Mouse (Mus musculus) CH12.LX (cell line): ENCODE measurements around the gene Tinf2. TPM values are rescaled to one million over a fixed set of nuclear protein-coding genes. Genes with fewer than 3 reads are reported as not detected.

Source experiments
- DNase-seq: peaks from one replicate; pipeline ENCODE4 v3.0.0-alpha.2; 2013; ENCODE audit errors: extremely low read depth
- H3K27ac ChIP-seq: 2 replicates; pipeline ENCODE4 v1.5.1; 2012; ENCODE audit warnings: low read depth, mild to moderate bottlenecking, control low read depth, moderate library complexity; ENCODE audit not compliant: insufficient read depth
- H3K27me3 ChIP-seq: replicated peaks from 2 replicates; pipeline ENCODE3; 2012; ENCODE audit warnings: inconsistent platforms
- H3K36me3 ChIP-seq, 2 experiments: replicated peaks in 1 of 2; 2 replicates each; pipeline versions ENCODE3 to v1.6.1; 2012; ENCODE audit warnings: inconsistent platforms in 1 of 2, low read length in 1 of 2, mild to moderate bottlenecking in 1 of 2, mixed read lengths in 1 of 2, moderate library complexity in 1 of 2; ENCODE audit not compliant: control insufficient read depth in 1 of 2, insufficient read depth in 1 of 2
- H3K4me1 ChIP-seq, 2 experiments: 2 replicates each; pipeline ENCODE4 v1.6.1; 2012; ENCODE audit warnings: inconsistent platforms in 1 of 2, moderate library complexity in 1 of 2; ENCODE audit not compliant: insufficient read depth in 2 of 2, control insufficient read depth in 1 of 2
- H3K4me2 ChIP-seq: 2 replicates; pipeline ENCODE4 v1.6.1; 2012; ENCODE audit warnings: low read depth, mild to moderate bottlenecking, control low read depth; ENCODE audit not compliant: poor library complexity, insufficient read depth, severe bottlenecking
- H3K4me3 ChIP-seq, 3 experiments: fragments of 150-350 bp in 1 of 3; sonication (generic) in 1 of 3; replicated peaks in 1 of 3; 2 replicates each; pipeline versions ENCODE3 to v1.5.1; 2011 to 2012; ENCODE audit warnings: low read depth in 2 of 3, low read length in 2 of 3, mild to moderate bottlenecking in 2 of 3, moderate library complexity in 2 of 3, control low read depth in 1 of 3, improper control_type of control experiment in 1 of 3, inconsistent platforms in 1 of 3, mixed read lengths in 1 of 3; ENCODE audit not compliant: poor library complexity in 1 of 3
- H3K79me2 ChIP-seq: replicated peaks from 2 replicates; pipeline ENCODE4 v1.6.1; 2012; ENCODE audit warnings: mild to moderate bottlenecking, moderate library complexity; ENCODE audit not compliant: control insufficient read depth, poor library complexity, insufficient read depth, severe bottlenecking; ENCODE audit errors: extremely low read depth
- H3K9ac ChIP-seq: 2 replicates; pipeline ENCODE4 v1.6.1; 2012; ENCODE audit warnings: low read depth, mild to moderate bottlenecking, control low read depth, moderate library complexity; ENCODE audit not compliant: insufficient read depth
- H3K9me3 ChIP-seq: replicated peaks from 2 replicates; pipeline ENCODE3; 2012; ENCODE audit warnings: low read length, inconsistent platforms, mixed read lengths
- CHD1 ChIP-seq: IDR thresholded peaks from 2 replicates; pipeline ENCODE4 v1.6.1; 2012; ENCODE audit warnings: low read depth, low read length, improper control_type of control experiment, inconsistent platforms
- CHD2 ChIP-seq: IDR thresholded peaks from 2 replicates; pipeline ENCODE4 v1.6.1; 2011; ENCODE audit warnings: low read length, improper control_type of control experiment
- CTCF ChIP-seq, 2 experiments: IDR thresholded peaks in 1 of 2; conservative IDR thresholded peaks in 1 of 2; 2 replicates each; pipeline ENCODE4 v1.5.1; 2011 to 2012; ENCODE audit warnings: low read depth in 2 of 2, low read length in 2 of 2, improper control_type of control experiment in 1 of 2, inconsistent platforms in 1 of 2, mild to moderate bottlenecking in 1 of 2, moderate library complexity in 1 of 2
- ELF1 ChIP-seq: IDR thresholded peaks from 2 replicates; pipeline ENCODE4 v1.6.1; 2014; ENCODE audit warnings: low read depth, mild to moderate bottlenecking, inconsistent platforms, low read length, improper control_type of control experiment
- EP300 ChIP-seq: IDR thresholded peaks from 2 replicates; pipeline ENCODE4 v1.6.1; 2011; ENCODE audit warnings: low read length, improper control_type of control experiment
- ETS1 ChIP-seq: conservative IDR thresholded peaks from 2 replicates; pipeline ENCODE4 v1.6.1; 2012; ENCODE audit warnings: low read depth, mild to moderate bottlenecking, inconsistent platforms, low read length, improper control_type of control experiment, moderate library complexity
- GABPA ChIP-seq: IDR thresholded peaks from 2 replicates; pipeline ENCODE4 v1.6.1; 2012; ENCODE audit warnings: low read depth, low read length, improper control_type of control experiment, inconsistent platforms; ENCODE audit not compliant: insufficient replicate concordance
- HCFC1 ChIP-seq: IDR thresholded peaks from 2 replicates; pipeline ENCODE4 v1.6.1; 2012; ENCODE audit warnings: low read depth, mild to moderate bottlenecking, inconsistent platforms, low read length, improper control_type of control experiment
- IRF4 ChIP-seq: IDR thresholded peaks from 2 replicates; pipeline ENCODE4 v1.6.1; 2014; ENCODE audit warnings: low read depth, mild to moderate bottlenecking, inconsistent platforms, low read length, improper control_type of control experiment
- JUN ChIP-seq: IDR thresholded peaks from 2 replicates; pipeline ENCODE4 v1.6.1; 2011; ENCODE audit warnings: low read depth, mild to moderate bottlenecking, low read length, improper control_type of control experiment, moderate library complexity; ENCODE audit not compliant: insufficient read depth
- KAT2A ChIP-seq: IDR thresholded peaks from 2 replicates; pipeline ENCODE4 v1.6.1; 2012; ENCODE audit warnings: low read length, improper control_type of control experiment, inconsistent platforms; ENCODE audit not compliant: insufficient replicate concordance
- MAFK ChIP-seq: IDR thresholded peaks from 2 replicates; pipeline ENCODE4 v1.6.1; 2011; ENCODE audit warnings: low read length, improper control_type of control experiment; ENCODE audit not compliant: insufficient replicate concordance
- MAX ChIP-seq: IDR thresholded peaks from 2 replicates; pipeline ENCODE4 v1.6.1; 2011; ENCODE audit warnings: low read length, improper control_type of control experiment
- MAZ ChIP-seq: IDR thresholded peaks from 2 replicates; pipeline ENCODE4 v1.6.1; 2012; ENCODE audit warnings: low read depth, mild to moderate bottlenecking, inconsistent platforms, low read length, improper control_type of control experiment, moderate library complexity
- MEF2A ChIP-seq: IDR thresholded peaks from 2 replicates; pipeline ENCODE4 v1.6.1; 2014; ENCODE audit warnings: low read depth, mild to moderate bottlenecking, inconsistent platforms, low read length, improper control_type of control experiment, borderline replicate concordance
- MXI1 ChIP-seq: IDR thresholded peaks from 2 replicates; pipeline ENCODE4 v1.6.1; 2011; ENCODE audit warnings: mild to moderate bottlenecking, low read depth, low read length, improper control_type of control experiment
- MYC ChIP-seq: IDR thresholded peaks from 2 replicates; pipeline ENCODE4 v1.6.1; 2011; ENCODE audit warnings: low read depth, mild to moderate bottlenecking, improper control_type of control experiment, low read length
- NELFE ChIP-seq: IDR thresholded peaks from 2 replicates; pipeline ENCODE4 v1.6.1; 2011; ENCODE audit warnings: low read depth, low read length, improper control_type of control experiment
- PAX5 ChIP-seq: IDR thresholded peaks from 2 replicates; pipeline ENCODE4 v1.6.1; 2012; ENCODE audit warnings: low read length, inconsistent platforms, mixed read lengths
- POLR2A ChIP-seq: IDR thresholded peaks from 2 replicates; pipeline ENCODE4 v1.6.1; 2011; ENCODE audit warnings: low read depth, mild to moderate bottlenecking, improper control_type of control experiment, low read length
- RAD21 ChIP-seq: IDR thresholded peaks from 2 replicates; pipeline ENCODE4 v1.6.1; 2011; ENCODE audit warnings: low read depth, mild to moderate bottlenecking, low read length, improper control_type of control experiment, moderate library complexity
- RCOR1 ChIP-seq: conservative IDR thresholded peaks from 2 replicates; pipeline ENCODE4 v1.6.1; 2012; ENCODE audit warnings: low read depth, mild to moderate bottlenecking, inconsistent platforms, low read length, improper control_type of control experiment
- SIN3A ChIP-seq: IDR thresholded peaks from 2 replicates; pipeline ENCODE4 v1.6.1; 2012; ENCODE audit warnings: low read length, improper control_type of control experiment, inconsistent platforms
- USF1 ChIP-seq: IDR thresholded peaks from 2 replicates; pipeline ENCODE4 v1.6.1; 2014; ENCODE audit warnings: low read depth, mild to moderate bottlenecking, inconsistent platforms, low read length, improper control_type of control experiment
- USF2 ChIP-seq: conservative IDR thresholded peaks from 2 replicates; pipeline ENCODE4 v1.6.1; 2011; ENCODE audit warnings: low read depth, low read length, improper control_type of control experiment
- ZKSCAN1 ChIP-seq: IDR thresholded peaks from 2 replicates; pipeline ENCODE4 v1.6.1; 2012; ENCODE audit warnings: low read depth, inconsistent platforms, low read length, improper control_type of control experiment, borderline replicate concordance
- ZMIZ1 ChIP-seq: IDR thresholded peaks from 2 replicates; pipeline ENCODE4 v1.6.1; 2012; ENCODE audit warnings: low read depth, mild to moderate bottlenecking, inconsistent platforms, low read length, improper control_type of control experiment
- ZNF384 ChIP-seq: IDR thresholded peaks from 2 replicates; pipeline ENCODE4 v1.6.1; 2012; ENCODE audit warnings: low read depth, low read length, improper control_type of control experiment, inconsistent platforms
- dilution Hi-C: fragments of 300-500 bp; cut with MboI; formaldehyde crosslinking; loops from 2 replicates; pipeline ENCODE4 v1.14.3; 2020; ENCODE audit warnings: low sequenced_read_pairs; ENCODE audit not compliant: extremely low pct_unique_long_range_greater_than_20kb, extremely low pct_ligation_motif_present
- in situ Hi-C: fragments of 300-500 bp; cut with MboI; formaldehyde crosslinking; loops from 3 replicates; pipeline ENCODE4 v1.14.3; 2019; ENCODE audit warnings: low sequenced_read_pairs, low pct_ligation_motif_present, low pct_unique_long_range_greater_than_20kb, mixed read lengths
- polyA plus RNA-seq: library from polyadenylated mRNA; unstranded; fragments of >175 nt; gene quantifications from 2 replicates; pipeline ENCODE4 v1.2.1, GENCODE M21; 2012; ENCODE audit warnings: low read depth; ENCODE audit not compliant: insufficient read length
- total RNA-seq, 2 experiments: library from RNA; depleted of rRNA; stranded (reverse); fragments of 300-350 nt in 1 of 2; fragments of >200 nt in 1 of 2; gene quantifications; 2 replicates each; pipeline ENCODE4 v1.2.3; 2012 to 2014

The Tinf2 gene
- total and polyA plus RNA-seq, 3 experiments, result 23.3 to 31.1 (median 29.1) TPM

DNA sequence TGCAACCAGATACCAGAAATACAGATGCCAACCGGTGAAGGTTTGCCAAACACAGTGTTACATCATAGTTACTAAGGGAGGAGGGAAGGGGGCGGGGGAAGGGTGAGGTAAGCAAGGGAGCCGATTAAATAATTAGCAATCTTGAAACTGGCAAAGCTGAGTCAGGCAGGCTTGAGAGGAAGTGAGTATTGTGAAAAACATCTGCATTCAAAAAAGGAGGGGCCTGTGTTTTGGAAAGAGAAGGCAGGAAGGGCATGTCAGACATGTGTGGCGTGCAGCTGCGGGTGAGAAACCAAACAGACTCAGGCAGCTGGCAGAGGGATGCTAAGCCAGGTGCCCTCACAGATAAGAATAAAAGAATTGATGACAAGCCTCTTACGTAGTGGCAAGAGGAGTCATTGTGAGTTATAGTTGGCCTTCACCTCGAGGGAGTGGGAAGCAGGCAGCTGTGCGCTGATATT, 42.8 kb upstream of the Tinf2 start (continued):
- no peak for TF ChIP-seq ZKSCAN1
- no peak for TF ChIP-seq RAD21
- peak; percentile 54 for TF ChIP-seq ELF1
- no peak for TF ChIP-seq ZMIZ1
- peak; percentile 81 for TF ChIP-seq MEF2A
- TF ChIP-seq CHD2, result no peak
- no peak for TF ChIP-seq HCFC1
- peak; percentile 99 for TF ChIP-seq MAZ
- TF ChIP-seq MAFK, result peak; percentile 82
- TF ChIP-seq POLR2A, result no peak
- peak; percentile 94 for TF ChIP-seq IRF4
- no peak for TF ChIP-seq CTCF (conservative IDR thresholded peaks at IDR 0.05 in 1 of 2, IDR thresholded peaks at IDR 0.05 in 1 of 2; ENCODE audit: low read depth in 2 of 2, low read length in 2 of 2)
- TF ChIP-seq ETS1, result peak; percentile 100
- TF ChIP-seq PAX5, result no peak
- peak; percentile 81 for TF ChIP-seq EP300
- TF ChIP-seq CHD1, result no peak
- no peak for TF ChIP-seq GABPA
- TF ChIP-seq NELFE, result no peak
- peak; percentile 94 for TF ChIP-seq SIN3A
- TF ChIP-seq KAT2A, result no peak

DNA sequence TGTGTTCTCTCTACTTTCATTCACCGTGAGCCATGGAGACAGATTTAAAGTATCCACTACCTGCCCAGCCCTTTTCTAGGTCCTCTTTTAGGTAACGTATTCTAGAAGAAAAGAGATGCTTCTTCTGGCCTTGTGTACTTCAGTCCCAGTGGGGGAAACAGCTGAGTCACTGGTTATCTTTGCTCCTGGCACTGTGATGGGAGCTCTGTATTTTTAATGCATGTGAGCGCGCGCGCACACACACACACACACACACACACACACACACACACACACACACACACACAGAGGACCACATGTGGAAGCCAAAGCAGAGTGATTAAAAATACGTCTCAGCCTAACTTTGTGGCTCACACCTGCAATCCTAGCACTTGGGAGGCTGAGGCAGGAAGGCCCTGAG, 41.8 kb upstream of the Tinf2 start:
- H3K79me2 ChIP-seq, result no peaks in the 10 kb centered on the region
- in situ Hi-C loops (no loop called here), dilution Hi-C loops (no loop called here)
- no peaks in the 10 kb centered on the region for H3K9me3 ChIP-seq
- no peak overlapping the region for H3K9ac ChIP-seq
- H3K36me3 ChIP-seq, result peaks cover 16 to 24% of the 10 kb centered on the region in 2 experiments
- H3K27me3 ChIP-seq, result peaks cover 22% of the 10 kb centered on the region
- H3K27ac ChIP-seq, result no peak overlapping the region
- peaks cover 15 to 45% of the 10 kb centered on the region in 2 experiments for H3K4me1 ChIP-seq
- H3K4me3 ChIP-seq, result no peak overlapping the region
- no peak for DNase-seq
- TF ChIP-seq MAX, result no peak
- no peak for TF ChIP-seq SIN3A
- no peak for TF ChIP-seq RCOR1
- TF ChIP-seq ZNF384, result no peak
- TF ChIP-seq POLR2A, result no peak
- no peak for TF ChIP-seq HCFC1
- no peak for TF ChIP-seq JUN
- no peak for TF ChIP-seq MYC
- no peak for TF ChIP-seq GABPA
- no peak for TF ChIP-seq MXI1
- no peak for TF ChIP-seq ETS1
- no peak for TF ChIP-seq ZKSCAN1
- TF ChIP-seq USF1, result no peak
- no peak for TF ChIP-seq CHD1
- TF ChIP-seq NELFE, result no peak
- TF ChIP-seq USF2, result no peak
- TF ChIP-seq MEF2A, result no peak
- TF ChIP-seq CHD2, result no peak
- H3K4me2 ChIP-seq, result no peak overlapping the region
